Mouse (Mus musculus) heart, embryonic 14.5 days (tissue): ENCODE measurements around the gene Clstn3. TPM values are rescaled to one million over a fixed set of nuclear protein-coding genes. Genes with fewer than 3 reads are reported as not detected.

Experiments used
- ATAC-seq: fragments of 200-750 bp; cut with Nextera tagmentation; 2 replicates; pipeline ENCODE4 v1.8.0; 2017; ENCODE audit warnings: low read depth, moderate TSS enrichment; ENCODE audit not compliant: insufficient number of reproducible peaks, insufficient read depth, low FRiP score
- H3K27ac ChIP-seq, 2 experiments: fragments of 200-500 bp in 1 of 2; fragments of 300-500 bp in 1 of 2; sonication (generic) in 1 of 2; replicated peaks in 1 of 2; 2 replicates each; pipeline ENCODE4 v1.5.1; 2012 to 2014; ENCODE audit warnings: low read depth in 2 of 2, low read length in 2 of 2, control low read depth in 1 of 2, mild to moderate bottlenecking in 1 of 2, mixed read lengths in 1 of 2; ENCODE audit not compliant: control insufficient read depth in 1 of 2, insufficient read depth in 1 of 2
- H3K27me3 ChIP-seq: fragments of 300-500 bp; sonication (generic); 2 replicates; pipeline ENCODE4 v1.6.1; 2014; ENCODE audit warnings: mild to moderate bottlenecking, low read length, control low read depth; ENCODE audit not compliant: control insufficient read depth, insufficient read depth
- H3K36me3 ChIP-seq: fragments of 300-500 bp; sonication (generic); 2 replicates; pipeline ENCODE4 v1.6.1; 2014; ENCODE audit warnings: mild to moderate bottlenecking, control low read depth, low read length, mixed read lengths; ENCODE audit not compliant: control insufficient read depth, insufficient read depth
- H3K4me1 ChIP-seq, 2 experiments: fragments of 200-500 bp in 1 of 2; fragments of 300-500 bp in 1 of 2; sonication (generic) in 1 of 2; 2 replicates each; pipeline ENCODE4 v1.6.1; 2012 to 2014; ENCODE audit warnings: low read length in 2 of 2, control low read depth in 1 of 2, mixed read lengths in 1 of 2; ENCODE audit not compliant: control insufficient read depth in 2 of 2, insufficient read depth in 2 of 2
- H3K4me2 ChIP-seq: fragments of 300-500 bp; sonication (generic); 2 replicates; pipeline ENCODE4 v1.6.1; 2014; ENCODE audit warnings: mild to moderate bottlenecking, low read length
- H3K4me3 ChIP-seq, 2 experiments: fragments of 200-500 bp in 1 of 2; fragments of 300-500 bp in 1 of 2; sonication (generic) in 1 of 2; 2 replicates each; pipeline ENCODE4 v1.5.1; 2012 to 2014; ENCODE audit warnings: low read length in 2 of 2, mild to moderate bottlenecking in 2 of 2, control low read depth in 1 of 2, low read depth in 1 of 2, moderate library complexity in 1 of 2; ENCODE audit not compliant: control insufficient read depth in 1 of 2, insufficient read depth in 1 of 2
- H3K9ac ChIP-seq: fragments of 300-500 bp; sonication (generic); 2 replicates; pipeline ENCODE4 v1.6.1; 2014; ENCODE audit warnings: mild to moderate bottlenecking, low read length
- H3K9me3 ChIP-seq: fragments of 300-500 bp; sonication (generic); 2 replicates; pipeline ENCODE4 v1.6.1; 2016; ENCODE audit warnings: low read length, control low read depth; ENCODE audit not compliant: control insufficient read depth
- WGBS: fragments of 180-500 bp; shearing (Covaris S2); extraction: QIAGEN DNeasy Blood & Tissue Kit; methylation state at CpG from one replicate; pipeline ENCODE4 v1.1.7; 2014; 5-methylcytosine and 5-hydroxymethylcytosine counted together
- polyA plus RNA-seq: library from polyadenylated mRNA; unstranded; fragments of >200 nt; fragmentation: Nextera tagmentation; extraction: Ambion mirVana; gene quantifications from 2 replicates; pipeline ENCODE4 v1.2.1, GENCODE M21; 2014

Clstn3 gene
- polyA plus RNA-seq, 1 experiment from 2014 or later = 1.5 TPM

- Histone ChIP-seq H3K27ac (no peak overlapping the region), H3K9ac (no peak overlapping the region), H3K4me3 (no peak overlapping the region), H3K36me3 (no peaks in the 10 kb centered on the region), H3K27me3 (peaks cover 17% of the 10 kb centered on the region), H3K9me3 (no peaks in the 10 kb centered on the region), H3K4me2 (no peak overlapping the region), H3K4me1 (peaks cover 0 to 2% of the 10 kb centered on the region in 2 experiments; a peak in 1 of 4 replicates)
- no peak for ATAC-seq
- 52% methylated on average over 4 of the region's 4 CpGs for WGBS
Measured at GRCm38 (mm10) chr6:124459388-124459787, 5.2 kb downstream of the Clstn3 start.

GRCm38 (mm10) chr6:124458505-124458904, 6.1 kb downstream of the Clstn3 start:
- no peak overlapping the region for H3K27ac ChIP-seq
- 79% methylated on average over 11 of the region's 11 CpGs for WGBS
- no peaks in the 10 kb centered on the region for H3K9me3 ChIP-seq
- H3K27me3 ChIP-seq = peaks cover 10% of the 10 kb centered on the region
- no peak overlapping the region for H3K4me3 ChIP-seq
- no peak for ATAC-seq
- H3K4me2 ChIP-seq = no peak overlapping the region
- no peak overlapping the region for H3K9ac ChIP-seq
- H3K4me1 ChIP-seq = no peaks in the 10 kb centered on the region
- H3K36me3 ChIP-seq = no peaks in the 10 kb centered on the region

- Histone ChIP-seq H3K4me3 (no peak overlapping the region), H3K4me1 (no peaks in the 10 kb centered on the region), H3K36me3 (no peaks in the 10 kb centered on the region), H3K27ac (no peak overlapping the region), H3K9me3 (no peaks in the 10 kb centered on the region), H3K27me3 (peaks cover 4% of the 10 kb centered on the region; the same call in 1 of the 2 replicates), H3K9ac (no peak overlapping the region), H3K4me2 (no peak overlapping the region)
- no peak for ATAC-seq
- 84% methylated on average over 5 of the region's 5 CpGs for WGBS
Measured at GRCm38 (mm10) chr6:124457827-124458226, 6.8 kb downstream of the Clstn3 start.

GRCm38 (mm10) chr6:124456243-124456642, 8.4 kb downstream of the Clstn3 start:
- Histone ChIP-seq H3K27me3 (no peaks in the 10 kb centered on the region), H3K9me3 (no peaks in the 10 kb centered on the region), H3K4me3 (no peak overlapping the region), H3K4me2 (no peak overlapping the region), H3K36me3 (no peaks in the 10 kb centered on the region), H3K27ac (no peak overlapping the region), H3K9ac (no peak overlapping the region), H3K4me1 (no peaks in the 10 kb centered on the region)
- 88% methylated on average over 5 of the region's 5 CpGs for WGBS
- no peak for ATAC-seq

GRCm38 (mm10) chr6:124453756-124454155, 10.8 kb downstream of the Clstn3 start:
- Histone ChIP-seq H3K27me3 (no peaks in the 10 kb centered on the region; the same call in 1 of the 2 replicates), H3K36me3 (no peaks in the 10 kb centered on the region), H3K4me3 (no peak overlapping the region), H3K9ac (no peak overlapping the region), H3K4me1 (no peaks in the 10 kb centered on the region), H3K27ac (no peak overlapping the region), H3K9me3 (no peaks in the 10 kb centered on the region), H3K4me2 (no peak overlapping the region)
- WGBS = 42% methylated on average over 4 of the region's 4 CpGs
- no peak for ATAC-seq

- no peaks in the 10 kb centered on the region; the same call in 1 of the 2 replicates for H3K27me3 ChIP-seq
- WGBS = 66% methylated on average over 3 of the region's 3 CpGs
- no peak overlapping the region for H3K9ac ChIP-seq
Measured at GRCm38 (mm10) chr6:124451995-124452394, 12.6 kb downstream of the Clstn3 start.

GRCm38 (mm10) chr6:124449668-124450383, 14.8 kb downstream of the Clstn3 start:
- H3K9ac ChIP-seq = no peak overlapping the region
- H3K36me3 ChIP-seq = no peaks in the 10 kb centered on the region
- H3K4me1 ChIP-seq = no peaks in the 10 kb centered on the region
- no peak overlapping the region for H3K27ac ChIP-seq
- no peaks in the 10 kb centered on the region; the same call in 1 of the 2 replicates for H3K27me3 ChIP-seq
- H3K9me3 ChIP-seq = no peaks in the 10 kb centered on the region
- WGBS = 76% methylated on average over 18 of the region's 18 CpGs
- H3K4me3 ChIP-seq = no peak overlapping the region
- no peak for ATAC-seq
- no peak overlapping the region for H3K4me2 ChIP-seq

More at GRCm38 (mm10) chr6:124451995-124452394, 12.6 kb downstream of the Clstn3 start:
- Histone ChIP-seq H3K4me1 (no peaks in the 10 kb centered on the region), H3K27ac (no peak overlapping the region), H3K4me3 (no peak overlapping the region), H3K36me3 (no peaks in the 10 kb centered on the region), H3K9me3 (no peaks in the 10 kb centered on the region), H3K4me2 (no peak overlapping the region)
- ATAC-seq = no peak
